Mouse (Mus musculus) CH12.LX (cell line): Measurements from ENCODE around the gene Lcn10. TPM values are rescaled to one million over a fixed set of nuclear protein-coding genes. Genes with fewer than 3 reads are reported as not detected.

Experiments used
- DNase-seq: peaks from one replicate; pipeline ENCODE4 v3.0.0-alpha.2; 2013; ENCODE audit errors: extremely low read depth
- H3K27ac ChIP-seq: 2 replicates; pipeline ENCODE4 v1.5.1; 2012; ENCODE audit warnings: low read depth, mild to moderate bottlenecking, control low read depth, moderate library complexity; ENCODE audit not compliant: insufficient read depth
- H3K27me3 ChIP-seq: replicated peaks from 2 replicates; pipeline ENCODE3; 2012; ENCODE audit warnings: inconsistent platforms
- H3K36me3 ChIP-seq, 2 experiments: replicated peaks in 1 of 2; 2 replicates each; pipeline versions ENCODE3 to v1.6.1; 2012; ENCODE audit warnings: inconsistent platforms in 1 of 2, low read length in 1 of 2, mild to moderate bottlenecking in 1 of 2, mixed read lengths in 1 of 2, moderate library complexity in 1 of 2; ENCODE audit not compliant: control insufficient read depth in 1 of 2, insufficient read depth in 1 of 2
- H3K4me1 ChIP-seq, 2 experiments: 2 replicates each; pipeline ENCODE4 v1.6.1; 2012; ENCODE audit warnings: inconsistent platforms in 1 of 2, moderate library complexity in 1 of 2; ENCODE audit not compliant: insufficient read depth in 2 of 2, control insufficient read depth in 1 of 2
- H3K4me2 ChIP-seq: 2 replicates; pipeline ENCODE4 v1.6.1; 2012; ENCODE audit warnings: low read depth, mild to moderate bottlenecking, control low read depth; ENCODE audit not compliant: poor library complexity, insufficient read depth, severe bottlenecking
- H3K4me3 ChIP-seq, 3 experiments: fragments of 150-350 bp in 1 of 3; sonication (generic) in 1 of 3; replicated peaks in 1 of 3; 2 replicates each; pipeline versions ENCODE3 to v1.5.1; 2011 to 2012; ENCODE audit warnings: low read depth in 2 of 3, low read length in 2 of 3, mild to moderate bottlenecking in 2 of 3, moderate library complexity in 2 of 3, control low read depth in 1 of 3, improper control_type of control experiment in 1 of 3, inconsistent platforms in 1 of 3, mixed read lengths in 1 of 3; ENCODE audit not compliant: poor library complexity in 1 of 3
- H3K79me2 ChIP-seq: replicated peaks from 2 replicates; pipeline ENCODE4 v1.6.1; 2012; ENCODE audit warnings: mild to moderate bottlenecking, moderate library complexity; ENCODE audit not compliant: control insufficient read depth, poor library complexity, insufficient read depth, severe bottlenecking; ENCODE audit errors: extremely low read depth
- H3K9ac ChIP-seq: 2 replicates; pipeline ENCODE4 v1.6.1; 2012; ENCODE audit warnings: low read depth, mild to moderate bottlenecking, control low read depth, moderate library complexity; ENCODE audit not compliant: insufficient read depth
- H3K9me3 ChIP-seq: replicated peaks from 2 replicates; pipeline ENCODE3; 2012; ENCODE audit warnings: low read length, inconsistent platforms, mixed read lengths
- CHD1 ChIP-seq: IDR thresholded peaks from 2 replicates; pipeline ENCODE4 v1.6.1; 2012; ENCODE audit warnings: low read depth, low read length, improper control_type of control experiment, inconsistent platforms
- CHD2 ChIP-seq: IDR thresholded peaks from 2 replicates; pipeline ENCODE4 v1.6.1; 2011; ENCODE audit warnings: low read length, improper control_type of control experiment
- CTCF ChIP-seq, 2 experiments: IDR thresholded peaks in 1 of 2; conservative IDR thresholded peaks in 1 of 2; 2 replicates each; pipeline ENCODE4 v1.5.1; 2011 to 2012; ENCODE audit warnings: low read depth in 2 of 2, low read length in 2 of 2, improper control_type of control experiment in 1 of 2, inconsistent platforms in 1 of 2, mild to moderate bottlenecking in 1 of 2, moderate library complexity in 1 of 2
- EP300 ChIP-seq: IDR thresholded peaks from 2 replicates; pipeline ENCODE4 v1.6.1; 2011; ENCODE audit warnings: low read length, improper control_type of control experiment
- GABPA ChIP-seq: IDR thresholded peaks from 2 replicates; pipeline ENCODE4 v1.6.1; 2012; ENCODE audit warnings: low read depth, low read length, improper control_type of control experiment, inconsistent platforms; ENCODE audit not compliant: insufficient replicate concordance
- IRF4 ChIP-seq: IDR thresholded peaks from 2 replicates; pipeline ENCODE4 v1.6.1; 2014; ENCODE audit warnings: low read depth, mild to moderate bottlenecking, inconsistent platforms, low read length, improper control_type of control experiment
- KAT2A ChIP-seq: IDR thresholded peaks from 2 replicates; pipeline ENCODE4 v1.6.1; 2012; ENCODE audit warnings: low read length, improper control_type of control experiment, inconsistent platforms; ENCODE audit not compliant: insufficient replicate concordance
- MAFK ChIP-seq: IDR thresholded peaks from 2 replicates; pipeline ENCODE4 v1.6.1; 2011; ENCODE audit warnings: low read length, improper control_type of control experiment; ENCODE audit not compliant: insufficient replicate concordance
- MAZ ChIP-seq: IDR thresholded peaks from 2 replicates; pipeline ENCODE4 v1.6.1; 2012; ENCODE audit warnings: low read depth, mild to moderate bottlenecking, inconsistent platforms, low read length, improper control_type of control experiment, moderate library complexity
- POLR2A ChIP-seq: IDR thresholded peaks from 2 replicates; pipeline ENCODE4 v1.6.1; 2011; ENCODE audit warnings: low read depth, mild to moderate bottlenecking, improper control_type of control experiment, low read length
- RAD21 ChIP-seq: IDR thresholded peaks from 2 replicates; pipeline ENCODE4 v1.6.1; 2011; ENCODE audit warnings: low read depth, mild to moderate bottlenecking, low read length, improper control_type of control experiment, moderate library complexity
- SIN3A ChIP-seq: IDR thresholded peaks from 2 replicates; pipeline ENCODE4 v1.6.1; 2012; ENCODE audit warnings: low read length, improper control_type of control experiment, inconsistent platforms
- SMC3 ChIP-seq: IDR thresholded peaks from 2 replicates; pipeline ENCODE4 v1.6.1; 2011; ENCODE audit warnings: low read depth, low read length, improper control_type of control experiment
- TBP ChIP-seq: conservative IDR thresholded peaks from 2 replicates; pipeline ENCODE4 v1.6.1; 2011; ENCODE audit warnings: low read depth, low read length, improper control_type of control experiment
- TCF12 ChIP-seq: IDR thresholded peaks from 2 replicates; pipeline ENCODE4 v1.6.1; 2014; ENCODE audit warnings: low read depth, mild to moderate bottlenecking, inconsistent platforms, low read length, improper control_type of control experiment
- USF1 ChIP-seq: IDR thresholded peaks from 2 replicates; pipeline ENCODE4 v1.6.1; 2014; ENCODE audit warnings: low read depth, mild to moderate bottlenecking, inconsistent platforms, low read length, improper control_type of control experiment
- USF2 ChIP-seq: conservative IDR thresholded peaks from 2 replicates; pipeline ENCODE4 v1.6.1; 2011; ENCODE audit warnings: low read depth, low read length, improper control_type of control experiment
- ZC3H11A ChIP-seq: IDR thresholded peaks from 2 replicates; pipeline ENCODE4 v1.6.1; 2012; ENCODE audit warnings: low read depth, mild to moderate bottlenecking, inconsistent platforms, low read length, improper control_type of control experiment
- ZKSCAN1 ChIP-seq: IDR thresholded peaks from 2 replicates; pipeline ENCODE4 v1.6.1; 2012; ENCODE audit warnings: low read depth, inconsistent platforms, low read length, improper control_type of control experiment, borderline replicate concordance
- ZMIZ1 ChIP-seq: IDR thresholded peaks from 2 replicates; pipeline ENCODE4 v1.6.1; 2012; ENCODE audit warnings: low read depth, mild to moderate bottlenecking, inconsistent platforms, low read length, improper control_type of control experiment
- dilution Hi-C: fragments of 300-500 bp; cut with MboI; formaldehyde crosslinking; loops from 2 replicates; pipeline ENCODE4 v1.14.3; 2020; ENCODE audit warnings: low sequenced_read_pairs; ENCODE audit not compliant: extremely low pct_unique_long_range_greater_than_20kb, extremely low pct_ligation_motif_present
- in situ Hi-C: fragments of 300-500 bp; cut with MboI; formaldehyde crosslinking; loops from 3 replicates; pipeline ENCODE4 v1.14.3; 2019; ENCODE audit warnings: low sequenced_read_pairs, low pct_ligation_motif_present, low pct_unique_long_range_greater_than_20kb, mixed read lengths
- polyA plus RNA-seq: library from polyadenylated mRNA; unstranded; fragments of >175 nt; gene quantifications from 2 replicates; pipeline ENCODE4 v1.2.1, GENCODE M21; 2012; ENCODE audit warnings: low read depth; ENCODE audit not compliant: insufficient read length
- total RNA-seq, 2 experiments: library from RNA; depleted of rRNA; stranded (reverse); fragments of 300-350 nt in 1 of 2; fragments of >200 nt in 1 of 2; gene quantifications; 2 replicates each; pipeline ENCODE4 v1.2.3; 2012 to 2014

Lcn10 gene
- total and polyA plus RNA-seq, 3 experiments: not detected

- H3K9me3 ChIP-seq: no peaks in the 10 kb centered on the region
- H3K36me3 ChIP-seq: no peaks in the 10 kb centered on the region
- TF ChIP-seq USF1 (no peak), CTCF (conservative IDR thresholded peaks at IDR 0.05 in 1 of 2, IDR thresholded peaks at IDR 0.05 in 1 of 2; ENCODE audit: low read depth in 2 of 2, low read length in 2 of 2) (peak; percentile 72 to 91), MAFK (no peak), TCF12 (no peak), RAD21 (peak; percentile 55), ZKSCAN1 (peak; percentile 41), SMC3 (peak; percentile 39)
- peak; percentile 64 for DNase-seq
- no peaks in the 10 kb centered on the region for H3K79me2 ChIP-seq
- H3K27ac ChIP-seq: no peak overlapping the region
- H3K4me2 ChIP-seq: no peak overlapping the region
- peaks cover 5 to 24% of the 10 kb centered on the region in 2 experiments; a peak in 2 of 4 replicates for H3K4me1 ChIP-seq
- H3K4me3 ChIP-seq: no peak overlapping the region
- H3K9ac ChIP-seq: no peak overlapping the region
- H3K27me3 ChIP-seq: peaks cover 7% of the 10 kb centered on the region
- dilution Hi-C loops: no loop called here
- in situ Hi-C loops: no loop called here
Measured at GRCm38 (mm10) chr2:25694605-25695004, 12.1 kb downstream of the Lcn10 start.

- H3K9me3 ChIP-seq: no peaks in the 10 kb centered on the region
- in situ Hi-C loops: no loop called here
- peaks cover 5 to 36% of the 10 kb centered on the region in 2 experiments; a peak in 2 of 4 replicates for H3K4me1 ChIP-seq
- no peak overlapping the region for H3K4me3 ChIP-seq
- no peak overlapping the region for H3K9ac ChIP-seq
- no peak overlapping the region for H3K27ac ChIP-seq
- H3K4me2 ChIP-seq: no peak overlapping the region
- dilution Hi-C loops: no loop called here
- TF ChIP-seq MAZ: no peak
- TF ChIP-seq IRF4: no peak
- TF ChIP-seq MAFK: no peak
- no peak for TF ChIP-seq SIN3A
- no peak for TF ChIP-seq EP300
- no peak for TF ChIP-seq KAT2A
- no peak for TF ChIP-seq USF1
- TF ChIP-seq ZKSCAN1: no peak
- TF ChIP-seq USF2: no peak
- no peak for TF ChIP-seq ZC3H11A
- TF ChIP-seq POLR2A: no peak
- no peak for TF ChIP-seq CHD1
- TF ChIP-seq CHD2: no peak
- TF ChIP-seq GABPA: no peak
- no peak for TF ChIP-seq ZMIZ1
- no peak for TF ChIP-seq TBP
- H3K36me3 ChIP-seq: no peaks in the 10 kb centered on the region
- no peak for DNase-seq
- H3K79me2 ChIP-seq: no peaks in the 10 kb centered on the region
- peaks cover 2% of the 10 kb centered on the region for H3K27me3 ChIP-seq
Measured at GRCm38 (mm10) chr2:25696951-25697350, 14.4 kb downstream of the Lcn10 start.
